Mouse (Mus musculus) stomach, postnatal 0 days (tissue): Measurements from ENCODE around the gene Actr1a. TPM values are rescaled to one million over a fixed set of nuclear protein-coding genes. Genes with fewer than 3 reads are reported as not detected.

Experiments used
- ATAC-seq: fragments of 200-750 bp; cut with Nextera tagmentation; 2 replicates; pipeline ENCODE4 v1.8.0; 2017; ENCODE audit not compliant: low FRiP score, low TSS enrichment
- DNase-seq: peaks from one replicate; pipeline ENCODE4 v3.0.0-alpha.2; 2016; ENCODE audit warnings: low spot score
- H3K27ac ChIP-seq: fragments of 300-500 bp; sonication (generic); replicated peaks from 2 replicates; pipeline ENCODE4 v1.5.1; 2014; ENCODE audit warnings: mild to moderate bottlenecking, control low read depth
- H3K27me3 ChIP-seq: fragments of 300-500 bp; sonication (generic); 2 replicates; pipeline ENCODE4 v1.6.1; 2014; ENCODE audit warnings: low read length; ENCODE audit not compliant: control insufficient read depth, insufficient read depth
- H3K36me3 ChIP-seq: fragments of 300-500 bp; sonication (generic); 2 replicates; pipeline ENCODE4 v1.6.1; 2014; ENCODE audit warnings: low read length, mixed read lengths; ENCODE audit not compliant: control insufficient read depth, insufficient read depth
- H3K4me1 ChIP-seq: fragments of 300-500 bp; sonication (generic); replicated peaks from 2 replicates; pipeline ENCODE4 v1.6.1; 2014; ENCODE audit warnings: antibody characterized with exemption; ENCODE audit not compliant: control insufficient read depth, insufficient read depth
- H3K4me2 ChIP-seq: fragments of 300-500 bp; sonication (generic); replicated peaks from 2 replicates; pipeline ENCODE4 v1.6.1; 2014; ENCODE audit warnings: low read depth, mild to moderate bottlenecking, control low read depth, moderate library complexity
- H3K4me3 ChIP-seq: fragments of 300-500 bp; sonication (generic); 2 replicates; pipeline ENCODE4 v1.5.1; 2014; ENCODE audit warnings: low read depth, low read length, control low read depth
- H3K9ac ChIP-seq: fragments of 300-500 bp; sonication (generic); 2 replicates; pipeline ENCODE4 v1.6.1; 2014; ENCODE audit warnings: mild to moderate bottlenecking, low read length, control low read depth, mixed read lengths
- H3K9me3 ChIP-seq: fragments of 300-500 bp; sonication (generic); 2 replicates; pipeline ENCODE4 v1.6.1; 2016; ENCODE audit warnings: low read length; ENCODE audit not compliant: control insufficient read depth
- CTCF ChIP-seq: IDR thresholded peaks from 2 replicates; pipeline ENCODE4 v1.5.1; 2016; ENCODE audit warnings: antibody characterized with exemption, low read depth, mild to moderate bottlenecking, moderate library complexity
- EP300 ChIP-seq: optimal IDR thresholded peaks from 2 replicates; pipeline ENCODE3; 2016; ENCODE audit warnings: antibody characterized with exemption
- WGBS: fragments of 180-500 bp; shearing (Covaris S2); extraction: QIAGEN DNeasy Blood & Tissue Kit; methylation state at CpG from one replicate; pipeline ENCODE4 v1.1.7; 2014; 5-methylcytosine and 5-hydroxymethylcytosine counted together
- polyA plus RNA-seq: library from polyadenylated mRNA; unstranded; fragments of >200 nt; fragmentation: Nextera tagmentation; extraction: Ambion mirVana; gene quantifications from 2 replicates; pipeline ENCODE4 v1.2.1, GENCODE M21; 2015

Gene Actr1a
- polyA plus RNA-seq, 1 experiment from 2014 or later: 90.1 TPM

GRCm38 (mm10) chr19:46337719-46338330 lies 57.7 kb downstream of the Actr1a start:
- Histone ChIP-seq H3K27ac (peak overlapping the region; percentile 50; the same call in 1 of the 2 replicates), H3K9ac (peak overlapping the region; percentile 73), H3K9me3 (no peaks in the 10 kb centered on the region), H3K4me1 (0 out of 2 replicates have a peak, but pooled peaks cover 2% of the 10 kb centered on the region), H3K4me3 (peak overlapping the region; percentile 73), H3K27me3 (no peaks in the 10 kb centered on the region), H3K36me3 (no peaks in the 10 kb centered on the region), H3K4me2 (peak overlapping the region; percentile 81)
- DNase-seq (no peak), ATAC-seq (peak; percentile 11)
- no peak for TF ChIP-seq EP300
- TF ChIP-seq CTCF: no peak
- 35% methylated on average over 15 of the region's 15 CpGs for WGBS

GRCm38 (mm10) chr19:46333906-46334305 lies 61.6 kb downstream of the Actr1a start:
- WGBS: 90% methylated on average over 3 of the region's 3 CpGs
- Histone ChIP-seq H3K4me2 (no peak overlapping the region), H3K4me3 (no peak overlapping the region), H3K36me3 (peaks cover 9% of the 10 kb centered on the region), H3K27me3 (no peaks in the 10 kb centered on the region), H3K4me1 (peaks cover 7% of the 10 kb centered on the region), H3K9me3 (no peaks in the 10 kb centered on the region), H3K9ac (no peak overlapping the region), H3K27ac (no peak overlapping the region)
- no peak for ATAC-seq
- TF ChIP-seq EP300 (no peak), CTCF (no peak)
- no peak for DNase-seq

DNA sequence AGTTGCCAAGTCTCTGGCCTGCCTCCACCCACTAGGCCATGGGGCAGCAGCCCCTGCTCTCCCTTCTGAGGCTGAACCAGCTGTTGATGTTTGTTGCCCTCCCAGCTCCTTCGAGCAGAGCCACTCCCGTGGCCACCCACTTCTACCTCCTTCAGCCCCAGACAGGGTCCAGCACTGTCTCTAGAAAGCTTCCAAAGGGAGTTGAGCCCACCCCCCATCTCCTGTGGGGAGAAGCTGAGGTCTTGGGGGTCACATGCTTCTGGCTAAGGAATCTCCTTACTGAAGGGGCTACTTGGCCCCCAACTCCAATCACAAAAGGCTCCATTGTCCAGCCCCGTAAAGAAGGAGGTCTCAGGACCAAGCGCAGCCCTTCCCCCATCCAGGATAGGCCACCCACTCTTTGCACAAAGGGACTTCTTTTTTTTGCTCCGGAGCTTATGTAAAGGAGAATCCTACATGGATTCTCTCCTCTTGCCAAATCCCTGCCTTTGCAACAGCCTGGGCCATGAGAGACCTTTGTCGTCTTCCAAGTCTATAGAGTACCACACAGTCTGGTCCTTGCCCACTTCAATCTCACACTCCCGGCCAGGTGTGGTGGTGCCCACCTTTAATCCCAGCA lies 62.7 kb downstream of the Actr1a start:
- H3K4me3 ChIP-seq: no peak overlapping the region
- H3K36me3 ChIP-seq: peaks cover 9% of the 10 kb centered on the region
- H3K9ac ChIP-seq: no peak overlapping the region
- H3K27ac ChIP-seq: no peak overlapping the region
- no peak for DNase-seq
- 64% methylated on average over 7 of the region's 7 CpGs for WGBS
- H3K4me1 ChIP-seq: peaks cover 6% of the 10 kb centered on the region
- TF ChIP-seq EP300 (no peak), CTCF (no peak)
- no peaks in the 10 kb centered on the region for H3K27me3 ChIP-seq
- no peaks in the 10 kb centered on the region for H3K9me3 ChIP-seq
- H3K4me2 ChIP-seq: no peak overlapping the region
- no peak for ATAC-seq

DNA sequence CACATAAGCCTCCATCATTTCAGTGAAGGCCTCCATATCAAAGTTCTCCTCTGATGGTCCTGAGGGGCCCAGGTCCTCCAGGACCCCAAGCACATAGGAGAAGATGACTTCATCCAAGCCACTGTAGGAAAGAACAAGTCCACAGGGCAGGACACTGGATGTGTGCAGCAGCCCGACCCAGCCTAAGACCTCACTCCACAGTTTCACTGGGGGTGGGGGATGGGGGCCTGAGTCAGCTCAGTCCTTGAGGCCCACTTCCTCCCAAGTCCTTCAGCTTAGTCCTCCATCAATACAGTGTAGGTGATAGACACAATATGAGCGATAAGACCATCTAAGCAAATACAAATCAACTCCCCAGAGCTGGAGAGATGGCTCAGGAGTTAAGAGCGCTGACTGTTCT lies 63.6 kb downstream of the Actr1a start:
- 83% methylated on average over 3 of the region's 3 CpGs for WGBS
- TF ChIP-seq EP300: no peak
- TF ChIP-seq CTCF: no peak
- Histone ChIP-seq H3K4me3 (no peak overlapping the region), H3K27me3 (no peaks in the 10 kb centered on the region), H3K9me3 (no peaks in the 10 kb centered on the region), H3K9ac (no peak overlapping the region), H3K4me2 (no peak overlapping the region), H3K4me1 (peaks cover 7% of the 10 kb centered on the region), H3K36me3 (peaks cover 9% of the 10 kb centered on the region), H3K27ac (no peak overlapping the region)
- DNase-seq: no peak
- no peak for ATAC-seq

DNA sequence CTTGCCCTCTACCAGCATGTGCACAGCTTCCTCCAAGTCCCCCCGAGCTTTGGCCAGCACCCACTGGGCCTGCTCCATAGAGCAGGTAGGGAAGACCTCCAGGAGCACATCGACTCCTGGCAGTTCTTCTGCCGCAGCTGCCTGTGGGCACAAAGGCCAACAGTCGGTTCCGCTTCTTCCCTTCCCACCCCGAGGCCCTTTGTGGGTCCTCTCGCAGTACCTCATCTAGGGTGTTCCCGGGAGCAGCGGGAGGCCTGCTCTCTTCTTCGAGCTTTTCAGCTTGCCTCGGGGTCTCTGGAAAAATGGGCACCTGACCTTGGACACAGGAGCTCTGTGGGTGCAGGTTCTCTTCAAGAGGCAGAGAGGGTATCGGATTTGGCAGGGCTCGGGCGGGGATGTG lies 64.2 kb downstream of the Actr1a start:
- H3K4me2 ChIP-seq: no peak overlapping the region
- no peak overlapping the region for H3K27ac ChIP-seq
- no peak for TF ChIP-seq EP300
- TF ChIP-seq CTCF: no peak
- H3K9me3 ChIP-seq: no peaks in the 10 kb centered on the region
- WGBS: 93% methylated on average over 14 of the region's 14 CpGs
- ATAC-seq: no peak
- no peak overlapping the region for H3K4me3 ChIP-seq
- H3K27me3 ChIP-seq: no peaks in the 10 kb centered on the region; the same call in 1 of the 2 replicates
- no peak for DNase-seq
- H3K36me3 ChIP-seq: peaks cover 9% of the 10 kb centered on the region
- H3K9ac ChIP-seq: no peak overlapping the region
- H3K4me1 ChIP-seq: peaks cover 7% of the 10 kb centered on the region

- Histone ChIP-seq H3K4me2 (no peak overlapping the region), H3K9me3 (no peaks in the 10 kb centered on the region), H3K36me3 (peaks cover 9% of the 10 kb centered on the region), H3K9ac (no peak overlapping the region), H3K4me1 (peaks cover 7% of the 10 kb centered on the region), H3K4me3 (no peak overlapping the region), H3K27ac (no peak overlapping the region), H3K27me3 (no peaks in the 10 kb centered on the region; the same call in 1 of the 2 replicates)
- TF ChIP-seq CTCF (no peak), EP300 (no peak)
- DNase-seq (no peak), ATAC-seq (no peak)
- 95% methylated on average over 12 of the region's 12 CpGs for WGBS
These were observed 64.9 kb downstream of the Actr1a start for GRCm38 (mm10) chr19:46330696-46331095.
